Comparison of ENCODE assay signal across 12 mouse cellular contexts in genomic region chr7:122622125-122622774, GRCm38 (mm10). TPM values are rescaled to one million over a fixed set of nuclear protein-coding genes. Genes with fewer than 3 reads are reported as not detected.
DNase-seq lines count a peak whose midpoint lies in the region; ATAC-seq and TF ChIP-seq lines count a peak whose summit lies in the region.
"Had no signal": no experiment of that assay in that cellular context is flagged by ENCODE, and none has a peak within 500 bp of the region (broad histone marks: within the 10 kb centered on the region; RNA-seq: fewer than 3 reads in every experiment).

No protein-coding gene starts in this region.

- H3K27ac ChIP-seq in forebrain, embryonic 12.5 days = peak overlapping the region; percentile 56; the same call in 1 of the 2 replicates
- H3K27ac ChIP-seq in forebrain, embryonic 10.5 days = no peak overlapping the region; the same call in 1 of the 2 replicates
- peak overlapping the region; percentile 21; the same call in 1 of the 2 replicates for H3K27ac ChIP-seq in forebrain, postnatal 0 days (ENCODE audit: low read depth, low read length)
- H3K27ac ChIP-seq in midbrain, embryonic 16.5 days (ENCODE audit: low read length) = peak overlapping the region; percentile 38; the same call in 1 of the 2 replicates
- H3K27ac ChIP-seq: liver, embryonic 13.5 days; stomach, embryonic 15.5 days had no signal

- H3K27me3 ChIP-seq in forebrain, embryonic 12.5 days = no peaks in the 10 kb centered on the region
- no peaks in the 10 kb centered on the region for H3K27me3 ChIP-seq in forebrain, embryonic 10.5 days (ENCODE audit: poor library complexity, severe bottlenecking)
- no peaks in the 10 kb centered on the region for H3K27me3 ChIP-seq in forebrain, postnatal 0 days (ENCODE audit: insufficient read depth, low read length)
- H3K27me3 ChIP-seq in midbrain, embryonic 16.5 days (ENCODE audit: control insufficient read depth, insufficient read depth, low read depth, low read length) = no peaks in the 10 kb centered on the region
- H3K27me3 ChIP-seq: heart, embryonic 12.5 days; liver, embryonic 13.5 days; stomach, embryonic 15.5 days had no signal

- TF ChIP-seq CTCF in forebrain, postnatal 0 days (IDR thresholded peaks at IDR 0.05; ENCODE audit: low read depth) = no peak

- H3K9ac ChIP-seq in forebrain, embryonic 12.5 days = no peak overlapping the region
- H3K9ac ChIP-seq in forebrain, postnatal 0 days = no peak overlapping the region
- no peak overlapping the region for H3K9ac ChIP-seq in midbrain, embryonic 16.5 days (ENCODE audit: low read depth, low read length)
- H3K9ac ChIP-seq: heart, embryonic 12.5 days; liver, embryonic 13.5 days; stomach, embryonic 15.5 days had no signal

- H3K4me3 ChIP-seq in forebrain, embryonic 12.5 days (replicated peaks) = no peak overlapping the region
- H3K4me3 ChIP-seq in forebrain, embryonic 10.5 days = no peak overlapping the region
- no peak overlapping the region for H3K4me3 ChIP-seq in forebrain, postnatal 0 days (ENCODE audit: low read depth, low read length)
- no peak overlapping the region for H3K4me3 ChIP-seq in midbrain, embryonic 16.5 days (ENCODE audit: low read depth, low read length)
- H3K4me3 ChIP-seq: heart, embryonic 12.5 days; liver, embryonic 13.5 days; stomach, embryonic 15.5 days had no signal

- no peak for DNase-seq in forebrain, embryonic 10.5 days (ENCODE audit: extremely low spot score, low spot score)
- peak; percentile 50 to 65 for DNase-seq in cerebellum, adult 18-20 months
- peak; percentile 16 for DNase-seq in forebrain, postnatal 0 days
- DNase-seq in spleen, adult 12 weeks (ENCODE audit: low spot score) = no peak
- DNase-seq in ovary, postnatal 14 days (ENCODE audit: low spot score) = no peak
- DNase-seq: layer of hippocampus, postnatal 36 days; liver, embryonic 13.5 days had no signal

- peaks cover 14% of the 10 kb centered on the region for H3K4me1 ChIP-seq in forebrain, embryonic 12.5 days
- H3K4me1 ChIP-seq in forebrain, embryonic 10.5 days = peaks cover 16% of the 10 kb centered on the region
- H3K4me1 ChIP-seq in forebrain, postnatal 0 days (ENCODE audit: insufficient read depth) = no peaks in the 10 kb centered on the region
- peaks cover 8% of the 10 kb centered on the region for H3K4me1 ChIP-seq in midbrain, embryonic 16.5 days (ENCODE audit: control insufficient read depth, insufficient read depth, low read length)
- H3K4me1 ChIP-seq: liver, embryonic 13.5 days; stomach, embryonic 15.5 days had no signal

- no peaks in the 10 kb centered on the region for H3K9me3 ChIP-seq in forebrain, embryonic 12.5 days
- H3K9me3 ChIP-seq in forebrain, embryonic 10.5 days = no peaks in the 10 kb centered on the region
- no peaks in the 10 kb centered on the region for H3K9me3 ChIP-seq in forebrain, postnatal 0 days (ENCODE audit: low read length)
- H3K9me3 ChIP-seq in midbrain, embryonic 16.5 days (replicated peaks; ENCODE audit: control insufficient read depth, low read length, poor library complexity, severe bottlenecking) = no peaks in the 10 kb centered on the region
- H3K9me3 ChIP-seq: heart, embryonic 12.5 days; stomach, embryonic 15.5 days had no signal

- 27% methylated on average over 9 of the region's 9 CpGs for WGBS in forebrain, embryonic 12.5 days
- 36% methylated on average over 9 of the region's 9 CpGs for whole genome bisulfite sequencing in forebrain, embryonic 10.5 days
- 18% methylated on average over 9 of the region's 9 CpGs for WGBS in forebrain, postnatal 0 days
- 7% methylated on average over 9 of the region's 9 CpGs for WGBS in midbrain, embryonic 16.5 days

- H3K36me3 ChIP-seq in forebrain, embryonic 12.5 days (replicated peaks) = no peaks in the 10 kb centered on the region
- H3K36me3 ChIP-seq in forebrain, embryonic 10.5 days (replicated peaks) = no peaks in the 10 kb centered on the region
- no peaks in the 10 kb centered on the region for H3K36me3 ChIP-seq in forebrain, postnatal 0 days (ENCODE audit: insufficient read depth)
- H3K36me3 ChIP-seq in midbrain, embryonic 16.5 days (ENCODE audit: control insufficient read depth, insufficient read depth, low read length) = no peaks in the 10 kb centered on the region
- H3K36me3 ChIP-seq: heart, embryonic 12.5 days; liver, embryonic 13.5 days; stomach, embryonic 15.5 days had no signal

- H3K4me2 ChIP-seq in forebrain, embryonic 12.5 days = no peak overlapping the region
- H3K4me2 ChIP-seq in forebrain, postnatal 0 days (ENCODE audit: low read depth) = no peak overlapping the region
- H3K4me2 ChIP-seq in midbrain, embryonic 16.5 days (ENCODE audit: low read length) = no peak overlapping the region
- H3K4me2 ChIP-seq: heart, embryonic 12.5 days; liver, embryonic 13.5 days; stomach, embryonic 15.5 days had no signal

- peak; percentile 89 for ATAC-seq in forebrain, embryonic 12.5 days (ENCODE audit: low FRiP score)
- ATAC-seq in forebrain, postnatal 0 days = peak; percentile 84; the same call in 1 of the 2 replicates
- peak; percentile 80 for ATAC-seq in midbrain, embryonic 16.5 days
- no peak for ATAC-seq in megakaryocyte progenitor cell, adult 5-6 weeks (replicated peaks; ENCODE audit: poor library complexity)

RNA-seq across cellular contexts. Expression of gene Cacng3, which starts 48.0 kb away (rescaled TPM):
- polyA plus RNA-seq in forebrain, embryonic 12.5 days (2016; fragmentation: Nextera tagmentation; extraction: Ambion mirVana) = 2.0 and 2.1 TPM in 2 replicates
- polyA plus RNA-seq in forebrain, embryonic 10.5 days (2016; fragmentation: Nextera tagmentation; extraction: Ambion mirVana) = 0.07 and 0.46 TPM in 2 replicates
- total RNA-seq in forebrain, postnatal 0 days (2014; rRNA removed) = 8.2 and 12.6 TPM in 2 replicates
- polyA plus RNA-seq in forebrain, postnatal 0 days (2015; fragmentation: Nextera tagmentation; extraction: Ambion mirVana) = 17.1 and 28.2 TPM in 2 replicates
- polyA plus RNA-seq in midbrain, embryonic 16.5 days (2015; fragmentation: Nextera tagmentation; extraction: Ambion mirVana) = 28.8 and 30.7 TPM in 2 replicates
- not detected in 2 replicates for total RNA-seq in megakaryocyte progenitor cell, adult 5-6 weeks (2015)
- total RNA-seq in megakaryocyte progenitor cell, adult 5-6 weeks (2017) = not detected in 2 replicates
- polyA plus RNA-seq: heart, embryonic 12.5 days; liver, embryonic 13.5 days had no signal

Comparison
In these comparisons a context has a peak if more than half of its experiments do, and no peak if none do; other contexts are left out.
1. DNase-seq: peak in cerebellum, adult 18-20 months (2 of 2) and forebrain, postnatal 0 days (single experiment); none in forebrain, embryonic 10.5 days (single experiment), spleen, adult 12 weeks (single experiment) and ovary, postnatal 14 days (single experiment).